Mouse (Mus musculus): ENCODE data around the gene Vmn1r211.
"Not testable (repeated sequence)": the region's sequence is repeated elsewhere in the genome, so short reads cannot be mapped to it uniquely, and the experiment has no call there.

Vmn1r211 gene

DNA sequence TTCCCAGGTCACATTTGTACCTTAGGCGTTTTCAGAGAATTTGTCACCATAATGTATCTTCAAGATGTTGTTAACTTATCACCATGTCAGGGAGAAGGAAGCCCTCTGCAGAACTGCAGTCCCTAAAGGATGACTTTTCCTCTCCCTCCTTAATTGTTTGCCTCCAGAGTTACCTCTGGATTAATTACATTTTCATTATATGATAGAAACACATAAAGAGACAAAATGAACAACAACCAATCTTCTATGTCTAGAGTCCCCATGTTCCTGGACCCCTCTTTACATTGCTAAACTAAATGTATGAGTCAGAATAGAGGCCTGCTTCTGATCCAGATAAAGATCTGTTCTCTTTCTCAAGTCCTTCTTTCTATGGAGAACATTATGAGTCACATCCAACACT lies at the start of gene Vmn1r211:
Gene Vmn1r211, minus strand, starts transcription at position 101 of the 400 bp plus-strand sequence.
- no peak for DNase-seq

DNA sequence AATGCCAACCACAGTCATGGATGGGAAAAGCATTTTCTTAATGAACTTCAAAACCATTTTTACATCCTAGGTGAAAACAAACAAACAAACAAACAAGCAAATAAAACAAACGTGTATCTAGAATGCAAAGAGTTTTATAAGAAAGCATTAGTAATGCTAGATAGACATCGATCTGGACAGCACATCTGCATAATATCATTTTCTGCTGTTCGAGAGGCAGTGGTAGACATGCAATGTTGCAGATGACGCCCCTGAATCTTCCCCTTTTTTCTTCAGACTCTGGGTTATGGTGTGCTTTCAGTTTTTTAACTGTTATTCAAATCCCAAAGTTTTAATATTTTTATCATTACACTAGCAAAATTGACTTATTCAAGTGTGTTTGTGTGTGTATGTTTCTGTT lies 26.7 kb upstream of the Vmn1r211 start, which contains the start of gene Vmn1r212:
Gene Vmn1r212, minus strand, starts transcription at position 101 of the 400 bp plus-strand sequence.
- DNase-seq = no peak

DNA sequence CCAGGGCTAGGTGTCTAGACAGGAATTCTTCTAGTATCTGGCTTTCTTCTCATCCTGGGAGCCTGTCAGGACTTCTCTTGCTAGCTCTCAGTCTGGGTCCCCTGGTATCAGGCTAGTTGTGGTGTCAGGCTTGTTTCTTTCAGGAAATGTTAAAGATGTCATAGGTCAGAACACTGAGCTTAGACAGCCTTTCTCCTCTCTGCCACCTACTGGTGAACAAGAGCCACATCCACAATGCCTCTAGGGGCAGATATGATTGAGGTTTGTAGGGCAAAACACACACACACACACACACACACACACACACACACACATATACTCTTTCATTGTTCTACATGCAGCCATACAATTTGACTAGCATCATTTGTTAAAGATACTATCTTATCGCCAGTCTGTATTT lies 21.9 kb upstream of the Vmn1r211 start:
- no peak for DNase-seq

DNA sequence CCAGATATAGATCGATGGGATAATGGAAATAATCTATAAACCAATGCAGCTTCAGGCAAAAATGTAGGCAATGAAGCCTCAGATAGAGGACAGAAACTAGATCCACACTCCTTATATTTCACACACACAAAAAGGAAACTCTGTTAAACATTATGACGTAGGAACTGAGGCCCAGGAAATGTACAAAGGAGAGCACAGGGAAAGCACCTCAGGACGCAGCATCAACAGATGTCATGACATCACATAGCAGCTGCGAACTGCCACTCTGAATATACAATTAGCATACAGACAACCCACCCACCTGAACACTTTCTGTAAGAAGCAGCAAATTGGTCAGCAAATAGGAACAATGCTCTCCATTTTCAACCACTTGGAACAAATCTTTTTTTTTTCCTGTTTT lies 2.6 kb downstream of the Vmn1r211 start:
- DNase-seq = no peak

DNA sequence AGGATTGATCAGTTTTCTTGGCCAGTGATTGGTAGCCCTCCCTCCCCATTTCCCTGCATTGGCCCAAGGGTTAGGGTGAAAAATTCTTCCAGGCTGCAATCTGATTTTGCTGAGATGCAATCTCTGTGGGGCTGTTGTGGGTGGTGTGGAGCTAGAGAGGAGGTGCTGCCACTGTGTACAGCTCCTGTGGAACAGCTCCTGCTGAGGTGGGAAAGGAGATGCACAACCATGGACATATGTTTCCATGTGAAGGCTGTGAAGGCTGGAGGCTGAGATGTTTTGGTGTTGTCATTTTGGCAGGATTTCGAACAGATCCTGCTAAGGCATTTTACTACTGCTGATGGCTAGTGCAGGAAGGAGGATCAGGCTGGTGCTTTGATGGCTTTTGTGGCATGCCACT lies 10.6 kb downstream of the Vmn1r211 start:
- DNase-seq = no peak

DNA sequence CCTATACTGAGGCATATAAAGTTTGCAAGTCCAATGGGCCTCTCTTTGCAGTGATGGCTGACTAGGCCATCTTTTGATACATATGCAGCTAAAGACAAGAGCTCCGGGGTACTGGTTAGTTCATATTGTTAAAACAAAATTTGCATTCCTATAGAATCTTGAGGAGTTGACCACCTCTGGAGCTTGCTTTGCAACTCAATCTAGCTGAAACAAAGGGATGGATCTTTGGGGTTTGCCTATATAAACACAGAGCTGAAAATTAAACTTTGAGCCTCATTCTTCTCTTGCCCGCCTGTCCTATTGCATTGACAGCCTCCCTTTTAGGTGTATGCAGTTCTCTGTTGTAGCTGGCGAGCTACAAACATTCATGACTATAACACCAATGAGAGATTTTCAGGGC lies 13.1 kb downstream of the Vmn1r211 start:
- DNase-seq = not testable (repeated sequence)

DNA sequence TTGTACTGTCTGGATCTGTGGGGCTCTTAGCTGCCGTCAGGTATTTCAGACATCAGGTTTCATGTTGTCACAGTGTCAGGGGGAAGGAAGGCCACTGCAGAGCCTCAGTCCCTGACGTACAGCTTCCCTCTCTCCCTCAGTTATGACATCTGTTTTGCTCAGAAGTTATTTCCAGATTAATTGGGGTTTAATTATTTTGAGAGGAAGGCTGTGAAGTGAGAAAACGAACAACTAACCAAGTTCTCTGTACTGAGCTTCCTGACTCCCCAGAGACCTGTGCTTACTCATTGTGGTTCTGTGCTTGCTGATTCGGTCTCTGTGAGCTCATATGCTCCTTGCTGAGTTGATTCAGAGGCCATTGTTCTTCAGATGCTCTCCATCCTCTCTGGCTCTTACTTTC lies 26.1 kb downstream of the Vmn1r211 start, which contains the start of gene Vmn1r210:
Gene Vmn1r210, minus strand, starts transcription at position 101 of the 400 bp plus-strand sequence.
- no peak for DNase-seq

DNA sequence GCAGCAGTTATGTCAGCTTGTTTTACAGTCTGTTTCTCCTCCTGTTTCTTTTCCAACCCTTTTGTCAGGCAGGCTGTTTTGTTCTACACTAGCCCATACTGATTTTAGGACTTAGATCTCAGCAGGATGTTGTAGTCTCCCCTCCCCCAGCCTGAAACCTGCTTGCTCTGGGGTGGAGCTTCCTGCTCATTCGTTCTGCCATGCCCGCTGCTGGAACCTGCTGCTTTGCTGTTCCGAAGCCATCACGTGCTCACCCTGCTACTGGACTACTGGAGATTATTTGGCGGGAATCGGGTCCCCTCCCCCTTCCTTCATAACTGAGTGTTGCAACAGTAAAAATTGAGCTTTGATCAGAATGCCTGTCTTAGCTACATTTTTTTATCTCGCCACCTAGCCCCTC lies 28.0 kb downstream of the Vmn1r211 start:
- not testable (repeated sequence) for DNase-seq

DNA sequence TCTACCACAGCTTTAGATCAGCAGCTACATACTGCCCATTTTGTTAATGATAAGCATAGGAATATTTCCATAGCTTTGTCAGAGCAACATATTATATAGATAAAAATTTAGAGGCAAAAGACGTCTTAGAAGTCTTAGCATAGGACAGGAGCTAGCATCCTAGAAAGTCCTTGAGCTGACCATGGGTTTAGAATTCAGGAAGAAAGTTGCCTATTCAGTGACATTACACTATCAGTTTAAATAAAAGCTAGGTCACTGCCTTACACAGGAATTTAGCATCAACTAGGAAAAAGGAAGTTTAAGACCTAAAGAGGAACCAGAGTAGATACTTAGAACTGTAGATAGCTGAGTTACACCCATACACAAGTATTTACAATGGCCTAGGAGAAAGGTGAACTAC lies 35.8 kb downstream of the Vmn1r211 start:
- not testable (repeated sequence) for DNase-seq

DNA sequence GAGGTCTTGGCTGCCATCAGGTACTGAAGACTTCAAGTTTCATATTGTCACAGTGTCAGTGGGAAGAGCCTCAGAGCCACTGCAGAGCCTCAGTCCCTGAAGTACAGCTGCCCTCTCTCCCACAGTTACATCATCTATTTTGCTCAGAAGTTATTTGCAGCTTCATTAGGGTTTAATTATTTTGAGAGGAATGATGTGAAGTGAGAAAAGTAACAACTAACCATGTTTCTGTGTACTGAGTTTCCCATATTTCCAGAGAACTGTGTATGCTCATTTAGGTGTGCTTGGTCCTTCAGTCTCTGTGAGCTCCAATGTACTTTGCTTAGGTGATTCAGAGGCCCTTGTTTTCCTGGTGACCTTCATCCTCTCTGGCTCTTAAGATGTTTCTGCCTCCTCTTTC lies 47.8 kb downstream of the Vmn1r211 start, which contains the start of gene Vmn1r209:
Gene Vmn1r209, minus strand, starts transcription at position 101 of the 400 bp plus-strand sequence.
- not testable (repeated sequence) for DNase-seq
